Mouse (Mus musculus): ENCODE data around the gene Dram1.

Dram1 gene

DNA sequence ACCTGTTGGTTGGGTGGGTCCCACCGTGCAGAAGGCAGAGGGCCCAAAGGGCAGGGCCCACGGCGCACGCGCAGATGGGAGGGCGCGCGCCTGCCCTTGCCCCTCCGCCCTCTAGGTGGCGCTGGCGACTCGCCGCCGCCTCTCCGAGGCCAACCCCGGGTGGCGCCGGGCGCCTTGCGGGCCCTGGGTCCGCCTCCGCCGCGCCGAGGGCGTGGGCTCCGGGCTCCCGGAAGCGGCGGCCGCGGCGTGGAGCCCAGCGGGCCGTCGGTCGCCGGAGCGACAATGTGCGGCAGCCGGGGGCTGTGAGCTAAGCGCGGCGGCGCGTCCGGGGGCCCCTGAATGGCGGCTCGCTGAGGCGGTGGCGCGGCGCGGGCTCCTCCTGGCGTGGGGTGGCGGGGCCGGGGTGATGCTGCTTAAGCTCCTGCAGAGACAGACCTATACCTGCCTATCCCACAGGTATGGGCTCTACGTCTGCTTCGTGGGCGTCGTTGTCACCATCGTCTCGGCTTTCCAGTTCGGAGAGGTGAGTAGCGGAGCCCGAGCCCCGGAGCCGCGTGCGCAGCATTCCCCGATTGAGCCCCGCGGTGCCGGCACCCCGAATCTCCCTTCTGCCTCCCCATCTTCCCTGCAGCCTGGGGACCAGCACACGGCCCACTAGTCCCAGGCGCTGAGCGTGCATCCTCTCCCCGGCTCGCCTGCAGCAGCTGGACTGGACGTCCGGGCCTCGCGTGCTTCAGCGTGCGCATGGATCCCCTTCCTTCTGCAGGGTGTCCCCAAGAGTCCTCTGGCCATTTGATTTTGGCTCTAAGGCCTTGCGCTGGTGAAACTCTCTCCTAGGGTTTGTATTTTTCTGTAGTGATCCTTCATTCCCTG lies at the start of gene Dram1, which contains the start of gene Gnptab:
Dram1 (minus strand) TSS at position 68 of the 873 bp plus-strand sequence.
Gnptab (plus strand) TSS at position 120 of the 873 bp plus-strand sequence.
- DNase-seq (ENCODE audit: extremely low read depth, insufficient read length, low spot score) = peak; percentile 87

DNA sequence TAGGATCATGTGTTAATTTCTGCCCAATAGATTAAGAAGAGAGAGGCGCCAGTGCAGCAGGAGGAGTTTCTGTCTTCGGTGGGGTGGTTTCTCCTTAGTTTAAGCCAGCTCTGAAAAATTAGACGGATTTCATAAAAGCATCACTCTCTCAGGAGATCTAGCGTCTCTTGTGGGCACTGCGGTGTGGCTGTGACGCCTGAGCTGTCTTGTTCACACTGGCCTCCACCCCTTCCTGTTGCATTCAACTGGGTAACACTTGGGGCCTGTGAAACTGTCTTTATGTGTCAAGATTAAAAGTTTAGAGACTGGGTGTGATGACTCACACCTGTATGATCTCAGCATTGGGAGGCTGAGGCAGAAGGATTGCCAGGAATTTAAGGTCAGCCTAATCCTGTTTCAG lies 49.1 kb upstream of the Dram1 start:
- DNase-seq (ENCODE audit: extremely low read depth, insufficient read length, low spot score) = no peak

DNA sequence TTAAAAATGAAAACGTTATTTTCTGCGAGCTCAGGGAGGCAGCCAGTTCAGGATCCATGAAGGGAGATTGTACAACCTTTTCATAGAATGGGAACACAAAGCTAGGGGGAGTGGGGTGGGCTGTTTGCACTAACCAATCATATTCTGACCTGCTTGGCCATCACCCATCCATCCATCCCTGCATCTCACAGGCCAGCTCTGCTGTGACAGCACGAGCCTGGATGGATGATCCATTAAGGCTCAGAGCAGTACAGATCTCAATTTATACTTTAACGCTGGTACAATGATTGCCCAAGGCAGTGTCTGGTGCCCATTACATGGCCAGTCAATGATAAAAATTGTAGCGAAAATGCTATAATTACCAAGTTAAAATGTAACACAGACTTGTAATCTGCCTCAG lies 48.0 kb upstream of the Dram1 start:
- no peak for DNase-seq (ENCODE audit: extremely low read depth, insufficient read length, low spot score)

DNA sequence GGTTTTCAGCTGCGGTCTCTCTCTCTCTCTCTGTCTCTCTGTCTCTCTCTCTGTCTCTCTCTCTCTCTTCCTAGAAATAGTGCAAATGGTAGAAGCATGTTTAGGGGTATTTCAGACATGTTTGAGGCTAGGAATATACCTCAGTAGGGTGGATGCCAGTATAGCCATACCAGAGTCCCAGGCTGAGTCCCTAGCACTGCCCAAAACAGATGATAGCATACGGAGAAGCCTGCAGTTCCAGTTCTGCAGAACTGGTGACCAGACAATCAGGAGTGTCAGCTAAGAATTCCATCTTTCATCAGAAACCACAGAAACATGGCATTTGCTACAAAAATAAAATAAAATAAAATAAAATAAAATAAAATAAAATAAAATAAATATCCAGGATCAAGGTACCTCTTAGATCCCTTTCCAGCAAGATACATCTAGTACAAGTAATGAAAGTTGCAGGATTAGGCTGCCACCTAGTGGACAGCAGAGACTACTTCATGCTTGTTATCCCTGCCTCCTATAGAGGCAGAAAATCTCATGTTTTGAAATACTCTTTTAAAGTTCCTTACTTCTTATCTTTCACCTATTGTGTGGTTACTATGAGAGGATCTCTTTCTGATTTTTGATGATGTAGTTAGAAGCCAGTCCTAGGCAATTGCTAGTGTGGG lies 47.4 kb upstream of the Dram1 start:
- peak; percentile 21 for DNase-seq (ENCODE audit: extremely low read depth, insufficient read length, low spot score)

DNA sequence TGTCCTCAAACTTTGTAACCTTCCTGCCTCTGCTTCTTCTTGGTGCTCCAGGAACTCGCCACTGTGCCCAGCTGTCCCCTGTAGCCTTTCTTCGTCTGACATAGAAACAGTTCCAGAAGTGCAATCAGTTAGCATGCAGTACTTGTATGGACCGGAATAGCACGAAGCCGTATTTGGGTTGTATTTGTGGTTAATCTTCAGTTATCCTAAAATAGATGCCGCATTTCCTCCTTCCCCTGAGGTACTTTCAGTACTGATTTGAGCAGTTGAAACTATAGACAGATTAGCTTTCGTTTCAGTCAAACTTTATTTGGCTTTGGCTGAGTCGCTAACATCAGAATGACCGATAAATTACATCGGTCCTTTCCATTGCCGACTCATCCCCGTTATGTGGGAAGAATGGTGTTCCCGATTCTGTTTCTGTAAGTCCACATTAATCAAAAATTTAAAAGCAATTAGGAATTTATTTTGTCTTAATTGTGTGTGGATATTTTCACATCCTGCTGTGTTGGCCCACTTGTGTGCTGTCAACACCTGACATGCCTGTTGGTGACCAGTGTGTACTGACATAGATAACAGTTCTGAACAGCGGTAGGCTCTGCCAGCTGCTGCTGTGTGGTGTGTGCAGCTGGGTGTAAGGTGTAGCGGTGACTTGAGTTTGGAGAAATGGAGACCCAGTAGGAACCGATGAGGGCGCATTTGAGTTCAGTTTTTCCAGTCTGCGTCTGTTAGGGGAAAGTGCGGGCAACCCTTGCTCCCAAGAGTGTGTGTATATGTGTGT lies 42.0 kb upstream of the Dram1 start:
- no peak for DNase-seq (ENCODE audit: extremely low read depth, insufficient read length, low spot score)

DNA sequence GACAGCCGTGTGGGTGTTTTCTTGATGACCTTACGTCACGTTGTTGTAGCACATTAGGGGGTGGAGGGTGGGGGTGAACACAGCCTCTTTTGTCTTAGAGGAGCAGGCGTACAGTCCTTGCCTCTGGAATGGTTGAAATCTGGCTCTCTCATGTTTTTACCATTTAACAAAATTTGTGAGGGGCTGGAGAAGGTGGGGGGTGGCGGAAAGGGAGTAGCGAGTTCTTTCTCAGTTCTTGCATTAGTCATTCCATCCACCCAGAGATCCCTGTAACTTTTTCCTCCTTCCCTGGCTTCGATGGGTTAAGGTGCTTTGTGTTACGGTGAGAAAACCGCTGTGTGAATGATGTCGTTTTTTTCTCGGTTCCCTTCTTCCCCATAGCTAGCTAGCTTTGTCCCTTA lies 41.3 kb upstream of the Dram1 start:
- DNase-seq (ENCODE audit: extremely low read depth, insufficient read length, low spot score) = no peak

DNA sequence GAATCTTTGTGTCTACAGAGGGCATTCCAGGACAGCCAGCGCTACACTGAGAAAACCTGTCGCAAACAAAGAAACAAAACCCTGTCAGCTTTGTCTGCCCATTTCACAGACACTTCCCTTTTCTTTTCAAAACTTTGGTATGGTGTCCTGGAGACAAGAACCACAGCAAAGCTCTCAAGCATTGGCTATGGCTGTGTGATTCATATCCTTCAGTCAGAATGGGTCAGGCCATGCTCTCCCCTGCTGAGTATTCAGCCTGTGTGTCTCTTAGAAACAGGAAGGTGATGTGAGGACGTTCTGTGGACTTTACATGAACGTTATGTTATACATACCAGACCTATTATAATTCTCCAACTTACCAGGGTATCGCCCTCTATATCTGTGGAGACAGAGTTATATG lies 38.8 kb upstream of the Dram1 start:
- no peak for DNase-seq (ENCODE audit: extremely low read depth, insufficient read length, low spot score)

DNA sequence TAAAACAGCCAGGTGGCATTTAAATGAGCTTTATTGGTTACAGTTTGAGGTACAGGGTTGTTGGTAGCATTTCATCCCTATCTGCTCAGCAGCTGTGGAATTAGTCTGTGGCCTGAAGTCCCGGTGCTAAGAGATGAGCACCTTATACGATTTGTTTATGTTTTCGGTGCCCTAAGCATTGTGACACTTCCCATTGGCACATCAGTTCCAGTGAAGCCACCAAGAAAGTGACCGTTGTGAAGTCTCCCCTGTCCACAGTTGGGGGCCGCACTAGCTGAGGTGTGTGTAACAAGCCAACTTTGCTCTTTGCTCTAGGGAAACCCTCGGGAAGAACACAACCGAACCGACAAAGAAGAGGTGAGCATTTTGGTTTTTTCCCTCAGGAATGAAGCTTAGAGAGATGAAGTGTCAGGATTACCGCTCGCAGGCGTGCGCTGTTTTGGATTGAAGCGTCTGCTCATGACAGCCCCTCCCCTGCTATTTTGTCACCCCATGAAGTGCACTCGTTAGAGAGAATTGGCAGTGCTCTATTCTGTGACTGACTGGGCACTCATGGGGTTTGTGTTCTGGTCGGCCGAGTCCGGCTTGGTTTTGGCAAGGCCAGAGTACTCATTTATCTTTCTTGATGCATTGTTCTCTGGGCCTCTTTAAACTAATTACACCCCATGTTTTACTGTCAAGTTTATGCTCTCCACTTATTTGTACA lies 33.6 kb upstream of the Dram1 start:
- no peak for DNase-seq (ENCODE audit: extremely low read depth, insufficient read length, low spot score)

DNA sequence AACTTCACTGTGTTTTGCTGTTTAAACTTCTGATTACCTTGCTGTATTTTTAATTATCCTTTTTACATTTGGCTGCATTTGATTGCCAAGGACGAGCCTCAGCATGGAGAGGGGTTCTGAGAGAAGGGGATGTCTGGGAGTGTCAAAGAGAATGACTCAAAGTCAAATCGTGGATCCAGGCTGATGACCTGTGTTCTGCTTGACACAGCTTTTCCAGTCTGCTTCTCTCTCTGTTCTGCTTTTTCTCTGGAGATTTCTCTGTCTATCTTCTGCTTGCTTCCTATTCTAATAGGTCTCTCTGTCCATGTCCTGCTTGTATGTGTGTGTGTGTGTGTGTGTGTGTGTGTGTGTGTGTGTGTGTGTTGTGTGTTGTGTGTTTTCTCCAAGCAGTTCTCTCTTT lies 30.9 kb upstream of the Dram1 start:
- no peak for DNase-seq (ENCODE audit: extremely low read depth, insufficient read length, low spot score)

DNA sequence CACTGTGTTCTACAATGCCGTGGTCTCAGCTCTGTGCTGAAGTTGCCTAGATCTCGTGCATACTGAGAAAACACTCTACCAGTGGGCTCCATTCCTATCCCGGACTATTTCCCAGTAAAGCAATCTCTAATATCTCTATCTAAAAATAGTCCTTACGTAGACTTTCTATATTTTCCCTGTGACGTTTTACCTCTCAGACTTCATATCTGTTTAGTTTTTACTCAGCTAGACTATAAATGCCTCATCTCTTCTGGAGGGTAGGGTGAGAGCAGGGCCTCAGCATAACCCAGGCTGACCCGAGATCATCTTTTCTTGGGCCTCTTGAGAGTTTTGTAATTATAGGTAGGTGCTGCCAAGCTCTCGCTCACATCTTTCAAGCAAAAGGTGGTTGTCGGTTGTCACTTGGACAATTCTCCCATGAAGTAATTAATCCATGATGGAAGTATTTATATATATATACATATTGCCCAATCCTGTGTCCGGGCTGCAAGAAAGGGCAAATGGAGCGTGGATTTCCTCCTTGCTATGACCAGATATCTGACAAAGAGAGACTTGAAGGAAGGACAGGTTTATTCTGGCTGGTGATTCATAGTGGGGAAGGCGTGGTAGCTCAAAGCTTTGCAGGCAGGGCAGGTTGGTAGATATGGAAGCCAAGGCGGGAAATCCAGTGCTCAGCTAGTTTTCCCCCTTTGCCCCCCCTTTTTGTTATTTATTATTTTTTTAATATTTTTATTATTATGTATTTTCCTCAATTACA lies 29.2 kb upstream of the Dram1 start:
- no peak for DNase-seq (ENCODE audit: extremely low read depth, insufficient read length, low spot score)

DNA sequence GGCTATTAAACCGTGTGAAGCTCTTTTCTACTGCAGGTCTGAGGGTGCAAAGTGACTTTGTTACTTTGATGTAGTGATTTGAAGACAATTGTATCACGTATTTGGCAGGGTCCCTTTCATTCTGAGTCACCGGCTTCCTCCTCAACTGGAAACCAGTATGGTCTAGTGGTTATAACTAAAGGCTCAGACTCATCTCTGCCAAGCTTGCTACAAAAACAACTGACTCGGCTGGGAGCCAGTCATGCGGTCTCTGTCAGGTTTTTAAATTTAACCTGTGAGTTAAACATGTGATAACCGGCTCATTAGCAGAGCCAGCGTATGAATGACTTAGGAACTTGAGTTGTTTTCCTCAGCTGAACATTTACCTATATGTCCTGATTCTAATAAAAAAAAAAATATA lies 26.9 kb upstream of the Dram1 start:
- peak; percentile 61 for DNase-seq (ENCODE audit: extremely low read depth, insufficient read length, low spot score)

DNA sequence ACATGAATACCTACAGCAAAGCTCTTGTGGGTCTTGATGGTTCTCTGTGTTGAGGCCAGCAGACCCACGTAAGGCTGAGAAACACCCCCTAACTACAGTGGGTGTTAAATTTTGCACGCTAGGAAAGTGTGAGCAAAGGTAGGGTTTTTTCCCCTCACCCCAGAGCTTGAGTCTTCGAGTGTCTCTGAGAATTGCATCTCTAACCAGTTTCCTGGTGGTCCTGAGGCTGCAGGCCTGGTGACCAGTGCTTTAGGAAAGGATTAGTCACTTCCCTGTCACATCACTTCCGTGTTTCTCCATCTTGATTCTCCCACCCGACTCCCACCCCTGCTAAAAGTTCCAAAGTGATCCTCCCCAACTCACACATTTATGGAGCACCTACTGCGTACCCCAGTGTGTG lies 25.3 kb upstream of the Dram1 start:
- no peak for DNase-seq (ENCODE audit: extremely low read depth, insufficient read length, low spot score)

DNA sequence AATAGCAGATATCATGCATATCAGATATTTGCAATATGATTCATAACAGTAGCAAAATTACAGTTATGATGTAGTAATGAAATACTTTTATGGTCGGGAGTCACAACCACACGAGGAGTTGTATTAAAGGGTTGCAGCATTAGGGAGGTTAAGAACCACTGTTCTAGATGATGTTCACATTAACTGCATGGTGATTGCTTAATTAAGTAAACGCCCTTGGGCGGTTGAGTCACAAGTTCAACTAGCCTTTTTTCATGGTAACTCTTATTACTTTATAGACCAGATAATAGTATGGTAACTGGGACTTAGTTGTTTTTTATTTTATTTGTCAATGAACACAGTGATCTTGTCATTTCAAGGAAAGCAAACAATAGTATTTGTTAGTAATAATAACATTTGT lies 24.1 kb upstream of the Dram1 start:
- DNase-seq (ENCODE audit: extremely low read depth, insufficient read length, low spot score) = no peak

DNA sequence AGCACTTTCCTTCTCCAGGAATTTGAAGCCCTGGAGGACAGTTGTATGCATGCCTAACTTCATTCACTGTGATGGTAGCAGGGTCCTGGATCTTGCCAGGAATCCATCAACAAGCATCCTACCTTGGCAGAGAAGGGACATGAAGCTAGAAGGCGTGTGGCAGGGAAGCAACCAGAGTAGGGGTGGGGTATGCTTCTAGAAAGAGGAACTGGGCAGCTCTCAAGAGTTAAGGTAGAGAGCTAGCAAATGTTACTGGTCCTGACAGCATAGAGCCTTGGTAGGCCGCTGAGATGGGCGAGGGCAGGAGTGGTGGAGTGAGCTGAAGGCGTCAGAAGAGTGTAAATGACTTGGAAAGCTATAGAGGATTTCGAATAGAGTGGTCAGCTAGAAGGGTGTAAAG lies 20.4 kb upstream of the Dram1 start:
- DNase-seq (ENCODE audit: extremely low read depth, insufficient read length, low spot score) = no peak

DNA sequence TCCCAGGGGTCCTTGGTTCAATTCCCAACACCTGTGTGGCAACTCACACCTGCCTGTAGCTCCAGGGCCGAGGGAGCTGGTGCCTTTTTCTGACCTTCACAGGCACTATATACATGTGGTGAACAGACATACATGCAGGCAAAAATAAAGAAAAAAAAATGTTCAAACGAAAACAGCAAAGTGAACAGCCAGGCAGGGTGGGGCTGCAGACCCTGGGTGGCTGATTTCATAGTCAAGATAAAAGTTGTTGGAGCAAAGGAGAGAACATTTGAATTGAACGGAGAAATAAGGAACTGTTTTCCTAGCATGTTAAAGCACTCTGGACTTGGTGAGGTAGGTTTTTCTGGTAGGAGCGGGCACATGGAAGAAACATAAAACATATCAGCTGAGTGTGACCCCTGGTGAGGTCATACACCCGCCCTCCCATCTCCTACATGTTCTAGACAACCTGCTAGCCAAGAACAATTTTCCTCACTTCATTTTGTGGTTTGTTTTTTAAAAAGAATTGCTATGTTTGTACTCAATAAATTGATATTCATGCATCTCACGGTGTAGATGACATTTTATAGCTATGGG lies 19.9 kb upstream of the Dram1 start:
- DNase-seq (ENCODE audit: extremely low read depth, insufficient read length, low spot score) = no peak

DNA sequence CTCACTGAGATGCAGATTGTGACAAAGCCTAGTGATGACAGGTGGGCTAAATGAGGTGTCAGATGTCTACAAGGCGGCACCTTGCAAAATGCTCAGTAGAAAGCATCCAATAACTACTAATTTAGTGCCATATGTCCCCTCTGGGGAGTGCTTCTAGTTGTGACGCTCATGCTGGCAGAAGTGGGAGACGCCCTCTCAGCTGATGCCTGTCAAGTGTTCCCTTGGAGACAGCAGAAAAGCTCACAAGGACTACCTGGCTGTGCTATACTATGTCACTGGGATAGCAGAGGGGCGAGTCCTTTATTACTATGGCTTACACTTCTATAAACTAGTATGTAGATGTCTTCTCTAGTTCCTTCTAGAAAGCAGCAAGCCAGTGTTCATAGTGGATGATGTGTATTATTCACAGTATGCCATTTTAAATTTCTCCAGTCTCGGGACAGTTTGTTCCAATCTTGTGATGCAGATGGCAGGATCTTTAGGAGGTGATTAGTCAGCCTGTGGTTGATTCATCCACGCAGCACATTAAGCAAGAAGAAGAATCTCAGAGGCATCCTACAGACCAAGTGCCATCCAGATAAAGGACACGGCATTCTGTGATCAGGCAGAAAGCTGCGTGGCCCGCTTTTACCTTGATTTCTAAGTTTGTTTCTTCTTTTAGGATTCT lies 13.4 kb upstream of the Dram1 start:
- DNase-seq (ENCODE audit: extremely low read depth, insufficient read length, low spot score) = no peak

DNA sequence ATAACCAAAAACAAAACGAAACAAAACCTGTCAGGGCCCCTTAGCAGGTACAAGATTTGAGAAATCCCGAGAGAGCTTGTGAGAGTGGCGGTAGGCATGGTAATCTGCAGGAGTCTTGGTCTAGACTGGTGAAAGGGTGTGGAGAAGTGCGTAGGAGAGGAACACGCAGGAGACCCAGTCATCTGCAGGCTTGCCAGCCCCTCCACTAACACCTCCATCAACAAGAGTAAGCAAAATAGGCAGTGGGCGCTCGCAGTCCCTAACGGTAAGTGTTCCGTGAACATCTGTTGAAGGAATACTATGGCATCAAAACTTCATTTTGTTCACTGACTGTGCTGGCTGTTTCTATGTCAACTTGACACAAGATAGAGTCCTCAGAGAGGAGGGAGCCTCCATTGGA lies 12.6 kb upstream of the Dram1 start:
- no peak for DNase-seq (ENCODE audit: extremely low read depth, insufficient read length, low spot score)

DNA sequence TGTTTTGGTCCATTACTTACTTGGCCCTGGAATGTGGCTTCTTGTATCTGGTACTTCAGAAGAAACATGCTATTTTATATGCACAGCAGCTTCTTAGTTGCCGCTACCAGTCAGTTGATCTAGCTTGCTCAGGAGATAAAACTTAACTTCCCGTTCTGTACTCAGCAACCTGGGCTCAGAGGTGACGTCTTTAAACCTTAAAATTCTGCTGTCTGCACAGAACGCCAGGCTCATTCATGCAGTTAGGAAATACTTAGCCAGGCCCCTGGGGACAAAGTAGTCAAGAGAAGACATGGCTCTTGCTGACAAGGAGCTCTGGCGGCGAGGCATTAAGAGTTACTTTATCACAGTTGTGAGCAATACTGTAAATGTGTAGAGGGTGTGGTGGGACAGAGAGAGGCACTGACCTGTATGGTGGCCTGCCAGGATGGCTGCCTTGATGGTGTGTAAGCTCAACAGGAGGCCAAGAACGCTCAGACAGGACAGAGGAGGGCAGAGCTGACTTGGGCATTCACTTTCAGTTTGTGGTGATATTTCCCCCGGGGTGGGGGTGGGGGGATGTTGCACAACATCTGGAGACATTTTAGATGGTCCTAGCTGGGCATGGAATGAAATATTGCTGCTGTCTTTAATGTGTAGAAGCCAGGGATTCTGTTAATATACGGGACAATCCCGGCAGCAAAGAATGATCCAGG lies 11.4 kb upstream of the Dram1 start:
- no peak for DNase-seq (ENCODE audit: extremely low read depth, insufficient read length, low spot score)

DNA sequence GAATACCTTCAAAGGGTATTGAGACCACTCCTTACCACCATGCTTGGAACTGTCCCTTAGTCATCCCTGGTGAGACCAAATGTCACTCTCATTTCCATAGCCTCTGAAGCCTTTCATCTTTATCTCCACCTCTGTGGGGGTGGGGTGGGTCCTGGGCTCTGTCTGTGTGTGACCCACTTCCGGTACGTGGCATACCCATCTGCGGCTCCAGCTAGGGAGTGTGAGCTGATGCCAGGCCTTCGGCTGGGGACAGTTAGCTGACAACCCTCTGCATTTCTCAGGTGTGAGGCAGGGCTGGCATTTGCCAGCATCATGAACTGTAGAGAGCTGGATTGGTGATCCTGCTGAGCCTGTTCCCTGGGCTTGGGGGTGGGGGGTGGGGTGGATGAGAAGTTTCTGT lies 10.7 kb upstream of the Dram1 start:
- DNase-seq (ENCODE audit: extremely low read depth, insufficient read length, low spot score) = no peak
